Mouse (Mus musculus) heart, postnatal 14 days (tissue): ENCODE results near the gene Ppan. TPM values are rescaled to one million over a fixed set of nuclear protein-coding genes. Genes with fewer than 3 reads are reported as not detected.

ENCODE experiments used
- DNase-seq, 2 experiments: peaks; one replicate each; pipeline ENCODE4 v3.0.0; 2021 to 2022
- intact Hi-C: fragments of 180-260 bp; cut with DNase I; formaldehyde crosslinking; loops from one replicate; pipeline ENCODE4 v1.15.1; 2025
- microRNA-seq, 2 experiments: library from miRNA; unstranded; fragments of <30 nt; microRNA quantifications; one replicate each; pipeline ENCODE4 v1.2.0; 2021 to 2022
- total RNA-seq, 2 experiments: library from RNA; stranded (reverse); gene quantifications; 2 replicates each; pipeline ENCODE4 v1.2.3; 2021

Ppan gene
- total RNA-seq, 2 experiments from 2014 or later, result 7.2 to 9.3 TPM

GRCm38 (mm10) chr9:20902174-20902491 lies 14.2 kb downstream of the Ppan start:
- no peak for DNase-seq
- intact Hi-C loops, result no loop called here

- peak; percentile 33 to 44 for DNase-seq
- intact Hi-C loops, result no loop called here
Observed at GRCm38 (mm10) chr9:20909948-20910347, 22.0 kb downstream of the Ppan start.

- intact Hi-C loops, result loop anchor here (5.0 kb wide), 1 partner anchor 81 kb away; no protein-coding TSS in a partner anchor
- peak in 1 of 2 experiments; percentile 19 for DNase-seq
Observed at GRCm38 (mm10) chr9:20916160-20916559, 28.2 kb downstream of the Ppan start.

- intact Hi-C loops, result no loop called here
- no peak for DNase-seq
Observed at GRCm38 (mm10) chr9:20923258-20923657, 35.3 kb downstream of the Ppan start.

Small RNA genes within 50 kb of the gene (microRNA-seq; reads per million reads assigned to microRNA genes)
- gene Mir7081, result 0.27 to 0.60 reads per million in 2 experiments

Other genes with a start within 250 kb of the Ppan start
- gene Ubl5, start 245.3 kb upstream of the Ppan start, total RNA-seq, result 100 to 1,000 TPM; 226 to 229 TPM
- gene Fbxl12, start 243.4 kb upstream of the Ppan start, total RNA-seq, result 10 to 100 TPM; 12.4 to 16.8 TPM
- 10 to 100 TPM; 17.7 to 17.8 TPM for gene Pin1, start 236.1 kb upstream of the Ppan start, total RNA-seq
- gene Olfm2, start 141.8 kb upstream of the Ppan start, total RNA-seq, result under 1 TPM; 0.29 to 0.41 TPM
- gene Col5a3, start 73.1 kb upstream of the Ppan start, total RNA-seq, result 10 to 100 TPM; 31.8 to 33.2 TPM
- gene Rdh8, start 69.7 kb upstream of the Ppan start, total RNA-seq, result not detected
- 1 to 10 TPM; 4.6 to 5.0 TPM for gene A230050P20Rik, start 19.5 kb upstream of the Ppan start, total RNA-seq
- gene Angptl6, start 8.4 kb upstream of the Ppan start, total RNA-seq, result 1 to 10 TPM; 1.9 TPM
- 10 to 100 TPM; 93.5 to 99.7 TPM for gene Eif3g, start 10.4 kb downstream of the Ppan start, total RNA-seq
- 10 to 100 TPM; 13.6 to 18.7 TPM for gene Dnmt1, start 71.7 kb downstream of the Ppan start, total RNA-seq
- 1 to 10 TPM; 5.4 to 6.9 TPM for gene S1pr2, start 88.6 kb downstream of the Ppan start, total RNA-seq
- gene Mrpl4, start 114.6 kb downstream of the Ppan start, total RNA-seq, result 100 to 1,000 TPM; 116 to 123 TPM
- gene Icam1, start 127.8 kb downstream of the Ppan start, total RNA-seq, result 10 to 100 TPM in 1 of 2 experiments, 1 to 10 TPM in 1; 8.5 to 10.1 TPM
- gene Icam4, start 141.2 kb downstream of the Ppan start, total RNA-seq, result under 1 TPM; 0.37 to 0.38 TPM
- under 1 TPM in 1 of 2 experiments, not detected in 1; 0.12 TPM for gene Icam5, start 143.9 kb downstream of the Ppan start, total RNA-seq
- not detected for gene Zglp1, start 178.9 kb downstream of the Ppan start, total RNA-seq
- under 1 TPM; 0.26 to 0.39 TPM for gene Gm49373, start 184.9 kb downstream of the Ppan start, total RNA-seq
- 10 to 100 TPM; 25.4 to 26.8 TPM for gene Fdx1l, start 185.4 kb downstream of the Ppan start, total RNA-seq
- 1 to 10 TPM in 1 of 2 experiments, under 1 TPM in 1; 0.68 to 1.8 TPM for gene Gm38431, start 203.8 kb downstream of the Ppan start, total RNA-seq
- gene Raver1, start 203.8 kb downstream of the Ppan start, total RNA-seq, result 10 to 100 TPM; 27.4 to 31.2 TPM
- gene Tyk2, start 243.1 kb downstream of the Ppan start, total RNA-seq, result 1 to 10 TPM; 9.2 TPM